Mouse (Mus musculus) forebrain, embryonic 11.5 days (tissue): ENCODE measurements around the gene Macf1. TPM values are rescaled to one million over a fixed set of nuclear protein-coding genes. Genes with fewer than 3 reads are reported as not detected.
"Not testable (repeated sequence)": the region's sequence is repeated elsewhere in the genome, so short reads cannot be mapped to it uniquely, and the experiment has no call there.

Source experiments
- ATAC-seq: fragments of 200-750 bp; cut with Nextera tagmentation; replicated peaks from 2 replicates; pipeline ENCODE4 v1.8.0; 2017; ENCODE audit warnings: moderate TSS enrichment; ENCODE audit not compliant: low FRiP score
- DNase-seq: peaks from one replicate; pipeline ENCODE4 v3.0.0-alpha.2; 2017; ENCODE audit warnings: low spot score
- H3K27ac ChIP-seq: fragments of 300-500 bp; sonication (generic); 2 replicates; pipeline ENCODE4 v1.5.1; 2014; ENCODE audit warnings: low read depth, low read length
- H3K27me3 ChIP-seq: fragments of 300-500 bp; sonication (generic); 2 replicates; pipeline ENCODE4 v1.6.1; 2014; ENCODE audit warnings: mild to moderate bottlenecking, low read length, mixed read lengths; ENCODE audit not compliant: control insufficient read depth, insufficient read depth
- H3K36me3 ChIP-seq: fragments of 300-500 bp; sonication (generic); 2 replicates; pipeline ENCODE4 v1.6.1; 2014; ENCODE audit warnings: mild to moderate bottlenecking, low read length, moderate library complexity, mixed read lengths; ENCODE audit not compliant: control insufficient read depth, insufficient read depth
- H3K4me1 ChIP-seq: fragments of 300-500 bp; sonication (generic); replicated peaks from 2 replicates; pipeline ENCODE4 v1.6.1; 2014; ENCODE audit warnings: low read length, mixed read lengths; ENCODE audit not compliant: control insufficient read depth, insufficient read depth
- H3K4me2 ChIP-seq: fragments of 300-500 bp; sonication (generic); 2 replicates; pipeline ENCODE4 v1.6.1; 2014; ENCODE audit warnings: low read depth, mild to moderate bottlenecking, low read length, moderate library complexity, mixed read lengths; ENCODE audit not compliant: severe bottlenecking
- H3K4me3 ChIP-seq: fragments of 300-500 bp; sonication (generic); 2 replicates; pipeline ENCODE4 v1.5.1; 2014; ENCODE audit warnings: low read depth, low read length
- H3K9ac ChIP-seq: fragments of 300-500 bp; sonication (generic); 2 replicates; pipeline ENCODE4 v1.6.1; 2014; ENCODE audit warnings: low read length
- H3K9me3 ChIP-seq: fragments of 300-500 bp; sonication (generic); 2 replicates; pipeline ENCODE4 v1.6.1; 2016; ENCODE audit warnings: low read length, mixed read lengths; ENCODE audit not compliant: control insufficient read depth
- WGBS: fragments of 180-500 bp; shearing (Covaris S2); extraction: QIAGEN DNeasy Blood & Tissue Kit; methylation state at CpG from one replicate; pipeline ENCODE4 v1.1.7; 2014; 5-methylcytosine and 5-hydroxymethylcytosine counted together
- polyA plus RNA-seq: library from polyadenylated mRNA; unstranded; fragments of >200 nt; fragmentation: Nextera tagmentation; extraction: Ambion mirVana; gene quantifications from 2 replicates; pipeline ENCODE4 v1.2.1, GENCODE M21; 2014

The Macf1 gene
- polyA plus RNA-seq, 1 experiment from 2014 or later, result 88.8 TPM

- H3K4me1 ChIP-seq, H3K4me3 ChIP-seq, H3K36me3 ChIP-seq, H3K27me3 ChIP-seq, H3K9ac ChIP-seq, H3K27ac ChIP-seq, DNase-seq, H3K9me3 ChIP-seq, ATAC-seq, H3K4me2 ChIP-seq: not testable (repeated sequence)
- 97% methylated on average over 5 of the region's 5 CpGs for WGBS
Observed at GRCm38 (mm10) chr4:123653446-123653845, 30.7 kb downstream of the Macf1 start.

GRCm38 (mm10) chr4:123652130-123652529, 32.0 kb downstream of the Macf1 start:
- Histone ChIP-seq H3K4me3 (no peak overlapping the region), H3K9ac (no peak overlapping the region), H3K4me1 (no peaks in the 10 kb centered on the region), H3K4me2 (no peak overlapping the region), H3K27ac (no peak overlapping the region), H3K36me3 (no peaks in the 10 kb centered on the region), H3K27me3 (no peaks in the 10 kb centered on the region), H3K9me3 (no peaks in the 10 kb centered on the region)
- no peak for DNase-seq
- 92% methylated on average over 3 of the region's 3 CpGs for whole genome bisulfite sequencing
- no peak for ATAC-seq

DNA sequence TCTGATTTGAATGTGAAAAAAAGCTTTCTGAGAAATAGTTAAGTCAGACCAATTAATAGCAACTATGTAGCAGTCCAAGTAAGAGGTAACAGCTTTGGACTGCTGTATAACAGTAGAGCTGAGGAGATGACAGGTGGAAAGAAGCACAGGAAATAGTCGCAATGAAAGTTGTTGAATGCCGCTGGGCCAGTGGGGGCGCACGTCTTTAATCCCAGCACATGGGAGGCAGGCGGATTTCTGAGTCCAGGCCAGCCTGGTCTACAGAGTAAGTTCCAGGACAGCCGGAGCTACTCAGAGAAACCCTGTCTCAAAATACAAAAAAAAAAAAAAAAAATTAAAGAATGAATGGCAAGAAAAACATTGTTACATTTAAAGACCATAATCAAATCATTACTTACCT, 35.0 kb downstream of the Macf1 start:
- no peak for ATAC-seq
- Histone ChIP-seq H3K4me2 (no peak overlapping the region), H3K4me1 (no peaks in the 10 kb centered on the region), H3K27ac (no peak overlapping the region), H3K27me3 (no peaks in the 10 kb centered on the region), H3K4me3 (no peak overlapping the region), H3K9ac (no peak overlapping the region), H3K9me3 (no peaks in the 10 kb centered on the region), H3K36me3 (no peaks in the 10 kb centered on the region)
- WGBS, result 88% methylated on average over 6 of the region's 6 CpGs
- no peak for DNase-seq

DNA sequence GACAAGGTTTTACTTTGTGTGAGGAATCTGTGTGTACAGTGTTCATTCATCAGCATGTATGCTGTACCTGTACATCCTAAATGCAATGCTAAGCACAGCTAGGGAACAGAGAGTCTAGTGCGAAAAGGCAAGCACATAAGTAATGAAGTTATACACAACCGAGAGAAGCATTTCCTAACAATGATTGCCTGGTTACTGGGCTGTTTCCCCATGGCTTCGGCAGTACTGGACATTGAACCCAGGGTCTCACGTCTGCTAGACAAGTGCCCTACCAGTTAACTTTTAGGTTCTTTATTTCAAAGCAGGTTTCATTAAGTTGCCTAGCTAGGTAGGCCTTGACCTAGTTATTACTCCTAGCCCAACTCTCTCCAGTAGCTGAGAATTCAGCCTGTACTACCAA, 36.5 kb downstream of the Macf1 start:
- no peak overlapping the region for H3K4me3 ChIP-seq
- H3K27ac ChIP-seq, result no peak overlapping the region
- H3K36me3 ChIP-seq, result no peaks in the 10 kb centered on the region
- no peak overlapping the region for H3K9ac ChIP-seq
- H3K4me2 ChIP-seq, result no peak overlapping the region
- no peaks in the 10 kb centered on the region for H3K9me3 ChIP-seq
- DNase-seq (no peak), ATAC-seq (no peak)
- no peaks in the 10 kb centered on the region for H3K4me1 ChIP-seq
- H3K27me3 ChIP-seq, result no peaks in the 10 kb centered on the region
- WGBS, result 93% methylated on average over 4 of the region's 4 CpGs

DNA sequence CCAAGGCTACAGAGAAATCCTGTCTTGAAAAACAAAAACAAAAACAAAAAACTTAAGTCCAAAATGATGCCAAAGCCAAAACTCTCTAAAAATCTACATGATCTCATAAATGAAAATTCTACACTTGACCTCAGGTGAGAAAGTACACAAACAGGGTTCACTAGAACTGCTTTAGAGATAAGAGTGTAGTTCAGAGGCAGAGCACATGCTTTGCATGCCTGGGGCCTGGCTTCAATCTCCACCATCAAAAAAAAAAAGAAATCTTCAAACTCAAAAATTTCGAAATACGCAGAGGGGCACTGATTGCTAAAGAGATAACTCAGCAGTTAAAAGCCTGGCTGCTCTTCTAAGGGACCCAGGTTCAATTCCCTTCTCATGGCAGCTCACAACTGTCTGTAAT, 37.1 kb downstream of the Macf1 start:
- H3K9ac ChIP-seq, result no peak overlapping the region

DNA sequence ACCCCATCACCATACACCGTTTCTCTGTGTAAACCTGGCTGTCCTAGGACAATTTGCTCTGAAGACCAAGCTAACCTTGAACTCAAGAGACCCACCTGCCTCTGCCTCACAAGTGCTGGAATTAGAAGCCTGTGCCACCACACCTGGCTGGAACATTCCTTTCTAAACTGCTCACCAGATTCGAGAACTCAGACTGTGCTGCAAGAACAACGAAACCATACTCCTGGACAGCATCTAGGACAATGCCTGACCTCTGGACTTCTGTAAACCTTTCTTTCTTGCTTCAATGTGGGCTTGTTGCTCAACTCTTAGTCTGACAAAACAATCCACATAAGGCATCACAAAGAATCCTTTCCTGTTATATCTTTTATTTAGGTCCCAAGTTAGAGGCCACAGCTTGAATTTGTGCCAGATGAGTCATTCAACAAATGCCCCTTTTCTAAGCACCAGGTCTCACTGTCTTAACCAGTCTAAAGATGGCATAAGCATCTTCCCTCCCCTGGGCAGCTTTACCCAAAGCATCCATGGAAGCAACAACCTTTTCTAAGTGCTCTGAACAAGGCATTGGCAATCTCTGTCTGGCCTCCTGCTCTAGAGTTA, 38.8 kb downstream of the Macf1 start:
- no peak for ATAC-seq

More for the DNA sequence above, 37.1 kb downstream of the Macf1 start:
- Histone ChIP-seq H3K27me3 (no peaks in the 10 kb centered on the region), H3K4me1 (no peaks in the 10 kb centered on the region), H3K27ac (no peak overlapping the region), H3K4me3 (no peak overlapping the region), H3K36me3 (no peaks in the 10 kb centered on the region), H3K9me3 (no peaks in the 10 kb centered on the region), H3K4me2 (no peak overlapping the region)
- ATAC-seq (no peak), DNase-seq (no peak)
- WGBS, result 97% methylated on average over 2 of the region's 2 CpGs

GRCm38 (mm10) chr4:123643561-123643960, 40.6 kb downstream of the Macf1 start:
- Histone ChIP-seq H3K27me3 (no peaks in the 10 kb centered on the region), H3K4me1 (no peaks in the 10 kb centered on the region), H3K9me3 (no peaks in the 10 kb centered on the region), H3K9ac (no peak overlapping the region), H3K36me3 (no peaks in the 10 kb centered on the region), H3K4me3 (no peak overlapping the region), H3K27ac (no peak overlapping the region), H3K4me2 (no peak overlapping the region)
- WGBS, result 94% methylated on average over 6 of the region's 6 CpGs
- DNase-seq, result no peak
- no peak for ATAC-seq

More for the DNA sequence above, 38.8 kb downstream of the Macf1 start:
- DNase-seq, result no peak
- WGBS, result 95% methylated on average over 3 of the region's 3 CpGs
- H3K4me3 ChIP-seq, result no peak overlapping the region
- no peak overlapping the region for H3K4me2 ChIP-seq
- H3K27me3 ChIP-seq, result no peaks in the 10 kb centered on the region
- H3K4me1 ChIP-seq, result no peaks in the 10 kb centered on the region
- H3K9ac ChIP-seq, result no peak overlapping the region
- H3K9me3 ChIP-seq, result no peaks in the 10 kb centered on the region
- no peak overlapping the region for H3K27ac ChIP-seq
- no peaks in the 10 kb centered on the region for H3K36me3 ChIP-seq

GRCm38 (mm10) chr4:123642877-123643276, 41.3 kb downstream of the Macf1 start:
- H3K4me1 ChIP-seq, result no peaks in the 10 kb centered on the region
- H3K36me3 ChIP-seq, result no peaks in the 10 kb centered on the region
- H3K4me2 ChIP-seq, result no peak overlapping the region
- ATAC-seq, result no peak
- H3K27ac ChIP-seq, result no peak overlapping the region
- no peaks in the 10 kb centered on the region for H3K9me3 ChIP-seq
- 89% methylated on average over 5 of the region's 5 CpGs for WGBS
- H3K4me3 ChIP-seq, result no peak overlapping the region
- no peaks in the 10 kb centered on the region for H3K27me3 ChIP-seq
- DNase-seq, result no peak
- no peak overlapping the region for H3K9ac ChIP-seq

- no peak overlapping the region for H3K4me2 ChIP-seq
- no peaks in the 10 kb centered on the region for H3K4me1 ChIP-seq
- no peak overlapping the region for H3K4me3 ChIP-seq
- no peak overlapping the region for H3K27ac ChIP-seq
- no peak for ATAC-seq
- H3K27me3 ChIP-seq, result no peaks in the 10 kb centered on the region
- no peak overlapping the region for H3K9ac ChIP-seq
- no peaks in the 10 kb centered on the region for H3K36me3 ChIP-seq
- no peaks in the 10 kb centered on the region for H3K9me3 ChIP-seq
- WGBS, result 95% methylated on average over 6 of the region's 6 CpGs
- DNase-seq, result no peak
Observed at GRCm38 (mm10) chr4:123637136-123637535, 47.0 kb downstream of the Macf1 start.
